Mouse (Mus musculus) C2C12 (cell line): ENCODE data around the gene Ildr2.

ENCODE experiments used
- CEBPB ChIP-seq: IDR thresholded peaks from one replicate; pipeline ENCODE4 v1.6.1; 2011; ENCODE audit warnings: low read depth, mild to moderate bottlenecking, control low read depth, moderate library complexity
- CTCF ChIP-seq: IDR thresholded peaks from one replicate; pipeline ENCODE4 v1.5.1; 2011; ENCODE audit not compliant: control insufficient read depth, insufficient read depth, insufficient read length
- FOSL1 ChIP-seq: IDR thresholded peaks from one replicate; pipeline ENCODE4 v1.8.0; 2011; ENCODE audit warnings: mild to moderate bottlenecking, low read length; ENCODE audit not compliant: poor library complexity, insufficient read depth, severe bottlenecking
- MAX ChIP-seq: IDR thresholded peaks from one replicate; pipeline ENCODE4 v1.6.1; 2011; ENCODE audit warnings: mild to moderate bottlenecking, control low read depth
- MYOD1 ChIP-seq: IDR thresholded peaks from one replicate; pipeline ENCODE4 v1.6.1; 2011; ENCODE audit warnings: low read depth; ENCODE audit not compliant: control insufficient read depth, insufficient read length
- MYOG ChIP-seq: IDR thresholded peaks from one replicate; pipeline ENCODE4 v1.6.1; 2011; ENCODE audit not compliant: control insufficient read depth, insufficient read length; ENCODE audit errors: extremely low read depth
- USF1 ChIP-seq: IDR thresholded peaks from one replicate; pipeline ENCODE4 v1.6.1; 2011; ENCODE audit warnings: low read depth, mild to moderate bottlenecking, control low read depth, moderate library complexity

DNA sequence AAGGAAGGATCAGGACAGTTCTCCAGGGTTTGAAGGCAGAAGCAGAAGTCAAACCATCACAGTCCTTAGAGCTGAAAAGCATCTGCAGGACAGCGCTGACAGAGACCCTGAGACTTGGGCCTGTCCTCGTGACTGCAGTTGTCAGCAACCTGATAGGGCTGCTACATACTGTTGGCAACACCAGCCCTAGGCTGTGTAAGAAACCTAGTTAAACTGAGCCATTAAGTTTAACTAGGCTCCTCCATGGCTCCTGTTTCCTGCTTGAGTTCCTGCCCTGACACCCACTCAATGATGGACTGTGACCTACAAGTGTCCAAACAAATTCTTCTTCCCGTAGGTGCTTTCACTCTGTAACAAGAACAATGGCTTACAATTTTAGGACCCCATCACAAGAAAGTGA lies 48.8 kb upstream of the Ildr2 start:
- TF ChIP-seq CTCF (no peak), USF1 (no peak), MAX (no peak), CEBPB (no peak), MYOD1 (no peak), MYOG (no peak), FOSL1 (no peak)
